Mouse (Mus musculus) right cerebral cortex, adult 18-20 months (tissue): ENCODE measurements around the gene Trmt1.

Experiments used
- DNase-seq: peaks from one replicate; pipeline ENCODE4 v3.0.0; 2022; ENCODE audit warnings: mixed read lengths

Gene Trmt1

DNA sequence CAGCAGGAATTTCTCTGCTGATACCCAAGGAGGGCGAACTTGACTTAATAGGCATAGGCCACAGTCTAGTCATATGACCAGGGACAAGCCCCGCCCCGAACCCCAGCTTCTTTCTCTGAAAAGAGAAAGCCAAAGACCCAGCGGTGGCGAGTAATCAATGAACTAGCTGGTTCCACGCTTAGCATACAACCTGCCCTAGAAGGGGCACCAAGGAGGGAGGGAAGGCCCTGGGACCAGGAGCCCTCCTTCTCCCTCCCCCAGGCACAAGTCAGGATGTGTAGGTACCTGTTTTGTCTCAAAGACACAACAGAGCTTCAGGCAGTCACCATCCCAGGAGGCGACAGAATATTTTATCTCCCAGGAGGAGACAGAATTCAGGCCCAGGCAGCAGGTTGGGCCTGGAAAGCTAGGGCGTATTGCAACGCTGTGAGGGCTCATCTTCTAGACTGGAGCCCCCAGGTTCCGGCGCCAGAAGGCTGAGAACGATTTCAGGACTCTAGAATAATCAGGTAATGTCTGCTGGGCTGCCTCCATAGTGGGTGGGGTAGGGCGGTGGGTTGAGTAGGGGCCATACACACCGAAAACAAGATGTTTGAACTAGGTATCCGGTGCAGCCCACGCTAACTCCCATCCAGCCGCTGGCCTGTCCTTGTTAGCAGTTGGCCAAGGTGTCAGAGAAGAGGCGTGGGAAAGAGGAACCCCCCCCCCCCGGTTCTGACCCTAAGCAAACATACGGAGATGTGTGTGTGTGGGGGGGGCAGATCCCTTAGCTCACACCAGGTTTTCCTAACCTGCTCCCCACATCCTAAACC lies at the start of gene Trmt1:
Trmt1 (plus strand) TSS at position 117 of the 812 bp plus-strand sequence.
- no peak for DNase-seq

DNA sequence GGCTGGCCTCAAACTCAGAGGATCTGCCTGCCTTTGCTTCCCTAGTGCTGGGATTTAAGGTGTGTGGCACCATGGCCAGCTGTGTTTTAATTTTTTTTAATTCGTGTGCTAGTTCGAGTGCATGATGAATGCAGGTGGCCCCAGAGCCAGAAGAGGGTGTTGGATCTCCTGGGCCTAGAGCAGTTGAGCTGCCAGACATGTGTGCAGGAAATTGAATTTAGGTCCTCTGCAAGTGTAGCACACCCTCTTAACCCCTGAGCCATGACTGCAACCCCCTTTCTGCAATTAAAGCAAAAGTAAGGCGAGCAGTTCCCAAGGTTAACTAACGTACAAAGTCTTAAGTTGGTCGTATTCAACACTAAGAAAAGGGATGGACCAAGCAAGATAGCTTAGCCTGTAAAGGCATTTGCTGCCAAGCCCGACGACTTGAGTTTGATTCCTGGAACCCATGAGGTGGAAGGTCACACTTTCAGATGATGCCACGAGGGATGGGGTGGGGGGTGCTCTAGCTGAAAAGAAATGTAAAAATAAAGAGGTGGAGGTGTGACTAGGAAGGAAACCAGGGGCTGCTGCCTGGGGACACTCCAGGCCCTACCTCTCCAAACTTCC lies 48.1 kb upstream of the Trmt1 start:
- no peak for DNase-seq

DNA sequence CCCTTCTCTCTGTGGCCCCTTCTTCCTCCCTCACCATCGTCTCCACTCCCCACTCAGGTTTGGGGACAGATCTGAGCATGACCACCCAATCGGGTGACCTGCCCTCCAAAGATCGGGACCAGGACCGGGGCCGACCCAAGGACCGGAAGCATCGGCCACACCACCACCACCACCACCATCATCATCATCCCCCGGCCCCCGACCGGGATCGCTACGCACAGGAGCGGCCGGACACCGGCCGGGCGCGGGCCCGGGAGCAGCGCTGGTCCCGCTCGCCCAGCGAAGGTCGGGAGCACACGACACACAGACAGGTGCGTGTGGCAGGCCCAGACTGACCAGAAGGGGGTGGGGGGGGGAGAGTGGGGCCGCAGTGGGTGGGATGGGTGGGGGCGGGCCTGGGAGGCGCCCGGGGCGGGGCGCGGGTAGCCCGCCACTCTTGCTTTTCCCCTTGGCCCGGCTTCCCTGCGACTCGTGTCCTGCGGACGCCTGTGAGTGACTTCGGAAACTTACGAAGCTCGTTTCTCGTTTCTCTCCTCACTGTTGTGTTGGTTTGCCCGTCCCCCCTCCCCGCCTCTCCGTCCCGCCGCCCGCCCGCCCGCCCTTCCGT lies 47.4 kb upstream of the Trmt1 start:
- no peak for DNase-seq

DNA sequence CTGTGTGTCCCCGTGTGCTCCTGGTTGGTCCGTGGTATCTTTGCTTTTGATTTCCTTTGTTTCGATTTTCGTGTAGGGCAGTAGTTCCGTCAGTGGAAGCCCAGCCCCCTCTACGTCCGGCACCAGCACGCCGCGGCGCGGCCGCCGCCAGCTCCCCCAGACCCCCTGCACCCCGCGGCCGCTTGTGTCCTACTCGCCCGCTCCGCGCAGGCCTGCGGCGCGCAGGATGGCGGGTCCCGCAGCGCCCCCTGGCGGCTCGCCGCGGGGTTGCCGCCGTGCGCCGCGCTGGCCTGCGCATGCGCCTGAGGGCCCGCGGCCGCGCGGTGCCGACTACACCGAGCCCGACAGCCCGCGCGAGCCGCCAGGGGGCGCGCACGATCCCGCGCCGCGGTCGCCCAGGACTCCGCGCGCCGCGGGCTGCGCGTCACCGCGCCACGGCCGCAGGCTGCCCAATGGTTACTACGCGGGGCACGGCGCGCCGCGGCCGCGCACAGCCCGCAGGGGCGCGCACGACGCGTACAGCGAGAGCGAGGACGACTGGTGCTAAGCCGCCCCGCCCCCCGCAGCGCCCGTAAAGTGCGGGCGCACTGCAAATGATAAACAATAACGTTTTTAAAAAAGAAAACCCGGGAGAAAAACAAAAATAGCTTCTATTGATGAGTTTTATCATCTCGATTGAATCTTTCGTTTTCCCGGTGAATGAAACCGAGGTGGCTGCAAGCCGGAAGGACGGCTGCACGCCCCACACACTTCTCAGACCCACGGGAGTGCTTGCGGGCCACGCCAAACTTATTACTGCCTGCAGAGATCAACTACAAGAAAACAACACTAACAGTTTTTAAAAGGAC lies 46.7 kb upstream of the Trmt1 start:
- DNase-seq, result peak; percentile 95

DNA sequence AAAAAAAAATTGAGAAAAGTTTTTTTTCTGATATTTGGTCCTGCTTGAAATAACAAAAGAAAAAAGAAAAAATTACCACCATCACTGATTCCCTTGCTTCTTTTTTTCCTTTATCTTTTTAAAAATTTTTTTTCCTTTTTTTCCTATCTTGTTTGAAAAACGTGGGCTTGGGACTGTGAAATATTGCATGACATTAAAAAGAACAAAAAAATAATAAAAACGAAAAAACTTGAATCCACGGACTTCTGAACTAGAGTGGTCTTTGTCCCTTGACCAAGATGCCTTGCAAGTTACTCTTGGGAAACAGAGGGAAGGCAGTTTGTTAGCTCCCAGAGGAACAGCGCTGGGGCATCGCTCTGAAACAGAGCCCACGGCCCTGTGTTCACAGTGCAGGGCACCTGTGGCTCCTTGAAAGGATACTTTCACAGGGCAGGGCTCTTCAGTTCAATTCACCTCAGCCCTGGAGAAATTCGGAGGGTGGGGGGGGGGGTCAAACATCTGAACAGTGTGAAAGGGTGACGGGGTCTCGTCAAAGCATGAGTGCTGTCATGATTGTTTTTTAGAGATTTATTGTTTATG lies 46.0 kb upstream of the Trmt1 start:
- DNase-seq, result no peak

DNA sequence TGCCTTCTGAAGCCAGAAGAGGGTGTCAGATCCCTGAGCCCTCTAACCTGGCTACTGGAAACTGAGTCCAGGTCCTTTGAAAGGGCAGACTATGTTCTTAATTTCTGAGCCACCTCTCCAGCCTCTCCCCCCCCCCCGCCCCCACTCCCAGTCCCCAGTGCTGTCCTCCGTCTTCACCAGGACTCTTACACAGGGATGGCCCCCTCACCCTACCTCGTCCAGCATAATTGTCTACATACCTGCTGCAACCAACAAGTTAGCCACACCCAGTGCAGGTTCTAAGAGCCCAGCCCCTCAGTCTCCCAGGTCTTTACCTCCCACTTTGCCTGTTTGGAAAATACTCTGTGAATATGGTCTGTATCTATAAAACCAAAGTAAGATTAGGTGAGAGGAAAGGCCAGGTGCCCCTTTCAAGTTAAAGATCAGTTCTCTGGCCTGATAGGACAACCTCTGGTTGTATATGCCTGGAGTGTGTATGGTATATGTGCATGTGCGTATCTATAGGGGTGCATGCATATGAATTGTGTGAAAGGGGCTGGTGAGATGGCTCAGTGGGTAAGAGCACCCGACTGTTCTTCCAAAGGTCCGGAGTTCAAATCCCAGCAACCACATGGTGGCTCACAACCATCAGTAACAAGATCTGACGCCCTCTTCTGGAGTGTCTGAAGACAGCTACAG lies 45.4 kb upstream of the Trmt1 start:
- DNase-seq, result no peak

DNA sequence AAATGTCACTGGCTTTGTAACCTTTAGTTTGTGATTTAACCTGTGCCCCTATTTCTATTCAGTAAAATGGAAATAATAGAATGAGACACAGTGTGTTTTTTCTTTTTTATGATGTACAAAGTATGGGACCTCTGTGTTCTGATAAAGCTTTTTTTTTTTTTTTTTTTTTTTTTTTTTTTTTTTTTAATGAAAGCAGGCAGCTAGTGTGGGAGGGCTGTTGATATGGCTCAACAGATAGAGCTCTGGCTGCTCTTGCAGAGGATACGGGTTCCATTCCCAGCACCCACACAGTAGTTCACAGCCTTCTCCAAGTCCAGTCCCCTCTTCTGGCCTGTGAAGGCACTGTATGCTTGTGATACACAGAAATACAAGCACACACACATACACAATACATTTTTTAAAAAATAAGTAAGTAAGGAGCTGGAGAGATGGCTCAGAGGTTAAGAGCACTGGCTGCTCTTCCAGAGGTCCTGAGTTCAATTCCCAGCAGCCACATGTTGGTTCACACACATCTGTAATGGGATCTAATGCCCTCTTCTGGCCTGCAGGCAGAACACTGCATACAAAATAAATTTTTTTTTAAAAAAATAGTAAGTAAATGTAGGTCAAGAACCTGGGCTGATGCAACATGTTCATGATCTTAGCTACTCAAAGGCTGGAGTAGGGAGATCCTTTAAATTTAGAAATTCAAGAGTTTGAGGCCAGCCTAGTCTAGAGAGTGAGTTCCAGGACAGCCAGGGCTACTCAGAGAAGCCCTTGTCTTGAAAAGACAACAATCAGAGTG lies 44.3 kb upstream of the Trmt1 start:
- DNase-seq, result no peak

DNA sequence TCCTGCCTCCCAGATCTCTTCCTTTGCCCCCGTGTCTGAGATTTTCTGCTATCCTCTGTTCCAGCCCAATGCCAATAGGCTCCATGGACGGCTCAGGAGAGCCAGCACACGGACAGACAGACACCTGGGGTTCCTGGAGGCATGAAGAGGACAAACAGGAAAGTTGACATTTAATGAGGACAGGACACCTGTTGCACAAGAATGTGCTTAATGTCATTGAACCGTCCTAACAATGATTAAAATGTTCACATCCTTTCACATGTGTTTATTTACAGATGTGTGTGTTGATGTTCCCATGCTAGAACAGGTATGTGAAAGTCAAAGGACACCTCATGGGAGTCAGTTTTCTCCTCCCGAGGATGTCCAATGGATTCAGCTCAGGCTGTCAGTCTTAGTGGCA lies 43.1 kb upstream of the Trmt1 start:
- DNase-seq, result no peak

DNA sequence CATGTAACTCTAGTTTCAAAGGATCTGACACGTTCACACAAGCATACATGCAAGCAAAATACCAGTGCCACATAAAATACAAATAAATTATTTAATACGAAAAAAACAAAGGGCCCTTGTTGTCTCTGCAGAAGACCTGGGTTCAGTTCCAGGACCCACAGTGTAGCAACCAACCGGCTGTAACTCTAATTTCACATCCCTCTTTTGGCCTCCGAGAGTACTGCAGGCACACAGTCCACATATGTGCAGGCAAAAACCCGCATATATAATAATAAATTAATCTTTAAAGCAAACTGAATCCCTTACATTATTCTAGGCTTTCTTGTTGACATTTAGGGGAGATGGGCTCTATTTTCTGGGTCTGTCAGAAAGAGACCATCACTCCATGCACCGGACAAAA lies 39.3 kb upstream of the Trmt1 start:
- no peak for DNase-seq

DNA sequence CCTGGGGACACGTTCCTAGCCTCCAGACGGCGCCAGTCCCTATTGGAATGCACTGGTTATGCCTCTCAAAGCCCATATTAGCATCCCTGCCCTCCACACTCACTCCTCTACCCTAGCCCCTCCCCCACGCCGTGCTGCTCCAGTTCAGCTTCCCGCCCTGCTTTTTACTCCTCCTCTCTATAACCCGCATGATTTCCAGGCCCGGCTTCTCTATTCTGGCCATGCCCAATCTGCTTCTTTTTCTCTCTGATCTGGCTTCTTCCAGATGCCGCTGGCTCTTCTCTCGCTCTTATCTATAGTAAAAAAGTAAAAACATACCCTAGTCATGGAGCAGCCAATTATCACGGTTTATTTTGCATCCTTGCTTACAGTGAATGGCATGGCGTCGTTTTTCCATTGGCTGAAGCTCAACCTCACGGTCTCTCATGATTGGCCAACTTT lies 38.6 kb upstream of the Trmt1 start:
- no peak for DNase-seq

DNA sequence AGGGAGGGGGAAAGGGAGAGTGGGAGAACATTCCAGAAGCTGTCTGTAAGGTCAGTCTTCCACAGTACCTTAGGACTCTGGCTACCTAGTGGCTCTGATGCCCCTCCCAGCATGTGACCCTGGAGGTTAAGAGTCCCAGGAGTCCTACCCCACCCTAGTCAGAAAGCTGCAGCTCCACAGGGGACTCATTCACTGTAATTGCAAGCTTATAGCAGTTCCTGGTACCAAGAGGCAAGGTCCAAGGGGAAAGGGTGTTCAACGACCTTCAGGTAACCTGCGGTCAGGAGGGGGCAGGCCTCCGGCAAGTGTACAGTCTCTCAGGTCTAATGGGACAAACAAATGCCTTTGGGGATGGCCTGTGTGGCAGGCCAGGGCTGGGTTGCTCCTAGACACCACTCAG lies 35.9 kb upstream of the Trmt1 start:
- no peak for DNase-seq

DNA sequence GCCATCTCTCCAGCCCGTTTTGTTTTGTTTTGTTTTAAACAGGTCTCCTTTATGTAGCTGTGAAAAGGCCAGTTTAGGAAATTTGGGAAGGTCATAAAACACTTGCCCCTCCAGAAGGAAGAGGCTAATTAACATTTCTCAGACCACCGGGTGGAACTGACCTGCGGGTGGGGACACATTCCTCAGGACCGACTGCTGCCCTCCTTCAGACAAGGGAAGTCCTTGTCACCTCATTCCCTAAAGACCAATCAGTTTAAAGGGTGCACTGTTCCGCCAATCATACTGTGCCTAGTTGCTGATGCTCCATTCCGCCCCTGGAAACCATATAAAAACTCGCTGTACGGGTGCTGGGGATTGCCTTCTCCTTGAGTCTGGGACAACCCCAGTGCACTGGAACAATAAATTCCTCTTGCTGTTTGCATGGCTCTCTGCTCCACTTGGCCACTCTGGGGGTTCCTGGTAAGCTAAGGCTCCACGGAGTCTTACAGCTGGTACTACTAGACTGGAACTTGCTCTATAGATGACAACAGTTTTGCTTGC lies 32.9 kb upstream of the Trmt1 start:
- DNase-seq, result no peak

DNA sequence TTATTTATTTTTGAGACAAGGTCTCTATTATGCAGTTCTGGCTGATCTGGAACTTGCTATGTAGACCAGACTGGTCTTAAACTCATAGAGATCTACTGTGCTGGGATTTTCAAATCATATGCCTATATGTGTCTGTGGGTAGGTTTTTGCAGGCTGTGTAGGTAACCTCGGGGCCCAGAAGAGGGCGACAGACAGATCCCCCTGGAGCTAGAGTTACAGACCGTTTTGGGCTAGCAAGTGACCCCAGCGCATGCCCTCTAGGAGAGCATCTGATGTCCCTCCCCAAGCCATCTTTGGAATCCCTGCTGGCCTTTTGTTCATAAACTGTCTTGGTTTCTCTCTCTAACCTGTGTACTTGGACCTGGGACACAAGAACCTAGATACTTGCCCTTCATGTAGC lies 31.5 kb upstream of the Trmt1 start:
- DNase-seq, result no peak

DNA sequence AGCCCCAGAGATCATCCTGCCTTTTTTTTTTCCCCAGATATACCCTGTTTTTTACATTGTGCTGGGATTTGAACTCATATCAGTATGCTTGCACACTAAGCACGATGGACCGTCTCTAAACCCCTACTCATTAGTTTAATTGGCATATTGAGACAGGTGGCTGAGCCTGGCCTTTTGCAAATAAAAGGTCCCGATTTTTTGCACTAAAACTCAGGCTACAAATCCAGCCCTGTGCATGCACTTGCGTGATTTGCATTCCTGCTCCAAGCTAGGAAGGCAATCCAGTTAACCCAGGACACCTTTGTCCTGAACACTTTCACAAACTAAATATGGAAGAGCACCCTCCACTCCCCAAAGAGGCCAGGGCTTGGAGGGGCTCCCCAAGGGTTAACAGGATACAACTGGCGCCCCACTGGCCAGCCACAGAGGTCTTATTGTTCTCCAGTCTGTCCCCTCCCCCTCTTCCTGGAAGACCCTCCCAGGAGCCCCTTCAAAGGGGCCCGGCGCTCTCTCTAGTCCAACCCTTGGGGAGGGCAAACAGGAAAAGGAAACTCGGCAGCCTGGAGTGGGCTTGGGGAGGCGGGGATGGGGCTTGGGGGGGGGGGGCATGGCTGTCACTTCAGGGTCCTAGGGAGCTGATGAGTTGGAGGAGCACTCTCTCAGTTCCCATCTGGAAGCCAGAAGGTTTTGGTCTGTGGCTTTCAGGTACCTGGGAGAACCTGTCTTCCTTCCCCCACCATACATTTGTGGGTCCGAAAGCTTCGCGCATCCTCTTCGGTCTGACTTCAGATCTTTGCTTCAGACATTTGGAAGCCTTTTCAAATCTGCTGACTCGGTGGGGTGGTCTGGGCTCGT lies 30.5 kb upstream of the Trmt1 start:
- no peak for DNase-seq

DNA sequence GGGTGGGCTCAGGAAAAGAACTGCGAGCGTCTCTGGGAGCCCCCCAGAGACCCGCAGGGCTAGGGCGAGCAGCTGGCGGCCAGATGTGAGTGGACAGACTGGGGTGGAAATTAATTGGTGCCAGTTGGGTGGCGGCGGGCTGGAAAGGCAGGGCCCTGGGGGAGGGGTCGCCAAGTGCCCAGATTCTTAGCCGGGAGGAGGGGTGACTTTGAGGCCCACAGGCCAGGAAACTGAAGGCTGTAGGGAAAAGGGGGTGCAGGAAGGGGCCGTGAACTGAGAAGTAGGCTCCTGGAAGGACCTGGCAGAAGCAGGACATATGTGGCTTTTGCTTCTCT lies 29.9 kb upstream of the Trmt1 start:
- DNase-seq, result no peak

DNA sequence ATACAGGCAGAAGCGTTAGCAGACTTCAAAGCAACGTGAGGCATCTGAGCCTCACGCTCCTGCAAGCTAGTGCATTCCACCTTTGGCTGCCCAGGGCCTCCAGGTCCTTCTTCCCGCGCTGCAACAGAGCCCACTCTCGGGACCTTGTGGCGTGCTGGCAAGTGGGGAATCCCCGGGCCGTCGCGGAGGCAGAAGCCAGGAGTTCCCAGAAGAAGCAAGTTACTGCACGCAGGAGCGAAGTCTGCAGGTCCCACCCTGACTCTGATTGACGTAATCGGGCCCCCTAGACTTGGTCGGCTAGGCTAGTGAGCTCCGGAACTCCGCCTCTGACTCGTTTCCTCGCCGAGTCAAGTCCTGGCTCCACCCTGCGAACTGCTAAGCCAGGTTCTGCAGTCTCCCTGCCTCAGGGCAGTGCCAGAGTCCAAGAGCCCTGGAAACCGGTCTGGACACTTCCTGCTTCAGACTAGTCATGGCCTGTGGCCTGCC lies 29.4 kb upstream of the Trmt1 start:
- no peak for DNase-seq

DNA sequence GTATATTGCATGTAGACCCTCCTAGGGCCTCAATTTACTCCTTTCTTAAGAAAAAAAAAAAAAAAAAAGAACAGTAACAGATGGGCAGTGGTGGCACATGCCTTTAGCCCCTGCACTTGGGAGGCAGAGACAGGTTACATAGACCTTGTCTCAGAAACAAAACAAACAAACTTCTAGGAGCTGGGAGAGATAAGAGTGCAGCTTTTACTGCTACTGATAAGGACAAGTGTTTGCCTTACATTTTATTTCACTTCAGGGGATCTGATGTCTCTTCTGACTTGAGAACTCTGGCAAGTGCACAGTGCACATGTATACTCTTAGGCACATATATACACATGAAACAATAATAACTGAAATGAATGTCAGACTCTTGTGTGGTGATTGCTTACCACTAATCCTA lies 28.9 kb upstream of the Trmt1 start:
- no peak for DNase-seq

DNA sequence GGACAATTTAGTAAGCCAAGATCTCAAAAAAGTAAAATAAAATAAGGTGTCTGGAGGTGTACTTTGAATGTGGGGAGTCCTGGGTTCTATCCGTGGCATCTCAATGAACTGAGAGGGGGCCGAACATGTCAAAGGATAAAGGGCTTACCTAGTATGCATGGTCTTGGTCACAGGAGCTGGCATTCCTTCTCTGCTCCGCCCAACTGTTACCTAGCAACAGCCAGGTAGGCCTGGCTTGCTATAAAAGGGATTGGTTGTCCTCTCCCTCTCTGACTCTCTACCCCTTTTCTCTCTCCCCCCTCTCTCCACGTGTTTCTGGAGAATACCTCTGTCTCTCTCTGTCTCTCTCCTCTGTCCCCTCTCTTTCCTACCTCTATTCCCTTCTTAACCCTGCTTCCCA lies 28.4 kb upstream of the Trmt1 start:
- no peak for DNase-seq

DNA sequence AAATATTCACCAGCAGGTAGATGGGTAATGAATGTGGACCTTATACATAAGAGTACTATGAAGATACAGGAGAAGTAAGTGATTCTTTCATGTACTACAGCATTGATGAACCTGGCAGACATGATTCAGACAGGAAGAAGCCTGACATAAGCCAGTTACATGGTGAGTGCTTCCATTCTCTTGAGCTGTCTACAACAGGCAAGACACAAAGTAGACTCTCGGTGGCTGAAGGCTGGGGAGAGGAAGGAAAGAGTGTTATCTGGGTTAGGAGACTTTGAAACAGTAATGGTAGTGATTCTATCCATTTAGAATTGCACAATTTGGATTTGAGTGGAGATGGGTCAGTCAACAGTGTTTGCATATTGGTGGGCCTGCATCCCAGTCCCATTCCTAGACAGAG lies 27.2 kb upstream of the Trmt1 start:
- no peak for DNase-seq
